Mouse (Mus musculus) monocyte, adult 5-6 weeks (primary cell): Measurements from ENCODE around the gene Ctnnd2. TPM values are rescaled to one million over a fixed set of nuclear protein-coding genes. Genes with fewer than 3 reads are reported as not detected.

Source experiments
- ATAC-seq: fragments of 153-309, 156-312 bp; replicated peaks from 2 replicates; pipeline ENCODE4 v1.8.0; 2017; ENCODE audit warnings: mild to moderate bottlenecking; ENCODE audit not compliant: low TSS enrichment, insufficient number of reproducible peaks, severe bottlenecking, poor library complexity, low FRiP score
- total RNA-seq: library from RNA; stranded (forward); fragments of 200-1000, 200-491, 200-594 nt; gene quantifications from 3 replicates; pipeline ENCODE4 v1.2.3, GENCODE M21; 2017

Ctnnd2 gene
- total RNA-seq, 1 experiment from 2014 or later = not detected

DNA sequence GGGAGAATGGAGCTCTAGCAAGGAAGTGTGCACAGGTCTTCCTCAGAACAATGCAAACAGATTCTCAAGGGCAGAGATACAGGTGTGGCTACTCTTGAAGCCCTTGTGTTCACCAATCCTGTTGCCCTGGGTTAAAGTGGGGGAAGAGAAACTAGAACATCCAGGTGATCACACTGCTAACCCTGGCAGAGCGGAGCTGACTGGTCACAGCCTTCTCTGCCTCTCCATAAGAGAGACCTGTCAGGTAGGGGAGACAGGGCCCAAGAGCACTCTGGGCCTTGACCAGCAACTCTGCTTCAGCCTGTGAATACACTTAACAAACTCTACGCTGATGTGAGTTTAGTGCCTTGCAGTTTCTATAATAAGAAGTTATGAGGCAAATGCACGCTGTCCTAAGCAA is 820.5 kb downstream of the Ctnnd2 start:
- ATAC-seq = no peak

DNA sequence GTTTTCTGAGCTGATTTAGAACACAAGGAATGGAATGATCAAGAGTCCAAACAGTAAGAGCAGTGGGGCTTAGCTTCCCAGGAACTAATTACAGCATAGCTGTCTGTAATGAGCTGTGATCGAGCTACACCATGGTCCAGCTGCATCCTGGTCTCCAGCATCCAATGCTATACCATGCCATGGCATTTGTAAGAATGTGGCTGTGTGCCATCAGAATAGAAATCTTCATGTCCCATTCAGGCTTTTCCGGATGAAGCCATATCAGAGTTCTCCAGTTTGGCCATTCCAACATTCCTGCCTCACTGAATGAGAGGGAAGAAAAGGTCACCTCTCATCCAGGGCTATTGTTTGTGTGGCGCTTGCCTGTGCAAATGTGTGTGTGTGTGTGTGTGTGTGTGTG is 823.0 kb downstream of the Ctnnd2 start:
- ATAC-seq = no peak

DNA sequence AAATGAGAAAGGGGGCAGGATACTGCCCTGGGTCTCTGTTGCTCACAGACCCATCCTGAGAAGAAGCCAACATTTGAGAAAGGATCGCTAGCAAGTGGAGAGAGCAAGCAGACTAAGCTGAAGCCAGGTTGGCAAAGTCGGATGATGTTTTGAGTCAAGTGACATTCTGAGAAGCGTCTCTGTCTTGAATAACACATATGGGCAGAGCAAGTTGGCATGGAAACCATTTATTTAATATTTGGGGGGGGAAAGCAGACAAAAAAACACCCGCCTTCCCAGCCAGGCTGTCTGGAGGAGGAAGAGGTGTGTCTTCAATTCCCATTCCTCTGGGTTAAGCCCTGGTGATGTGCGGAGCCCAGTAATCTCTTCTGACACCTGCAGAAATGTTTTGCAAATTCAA is 832.1 kb downstream of the Ctnnd2 start:
- no peak for ATAC-seq

DNA sequence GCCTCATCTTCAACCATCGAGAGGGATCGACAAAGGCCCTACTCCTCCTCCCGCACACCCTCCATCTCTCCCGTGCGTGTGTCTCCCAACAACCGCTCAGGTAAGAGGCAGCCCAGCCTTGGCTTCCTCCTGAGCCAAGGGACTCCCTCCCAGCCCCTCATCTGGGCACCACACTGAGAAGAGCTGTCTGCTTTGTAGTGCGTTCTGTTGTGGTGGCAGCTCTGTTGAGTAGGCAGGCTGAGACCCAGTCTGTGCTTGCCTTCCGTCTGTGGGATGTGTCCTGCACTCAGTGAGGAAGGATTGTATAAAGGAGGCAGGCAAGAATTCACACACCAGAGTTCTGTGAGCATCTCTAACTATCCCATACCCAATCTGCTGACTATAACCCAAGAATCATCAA is 832.6 kb downstream of the Ctnnd2 start:
- ATAC-seq = no peak

DNA sequence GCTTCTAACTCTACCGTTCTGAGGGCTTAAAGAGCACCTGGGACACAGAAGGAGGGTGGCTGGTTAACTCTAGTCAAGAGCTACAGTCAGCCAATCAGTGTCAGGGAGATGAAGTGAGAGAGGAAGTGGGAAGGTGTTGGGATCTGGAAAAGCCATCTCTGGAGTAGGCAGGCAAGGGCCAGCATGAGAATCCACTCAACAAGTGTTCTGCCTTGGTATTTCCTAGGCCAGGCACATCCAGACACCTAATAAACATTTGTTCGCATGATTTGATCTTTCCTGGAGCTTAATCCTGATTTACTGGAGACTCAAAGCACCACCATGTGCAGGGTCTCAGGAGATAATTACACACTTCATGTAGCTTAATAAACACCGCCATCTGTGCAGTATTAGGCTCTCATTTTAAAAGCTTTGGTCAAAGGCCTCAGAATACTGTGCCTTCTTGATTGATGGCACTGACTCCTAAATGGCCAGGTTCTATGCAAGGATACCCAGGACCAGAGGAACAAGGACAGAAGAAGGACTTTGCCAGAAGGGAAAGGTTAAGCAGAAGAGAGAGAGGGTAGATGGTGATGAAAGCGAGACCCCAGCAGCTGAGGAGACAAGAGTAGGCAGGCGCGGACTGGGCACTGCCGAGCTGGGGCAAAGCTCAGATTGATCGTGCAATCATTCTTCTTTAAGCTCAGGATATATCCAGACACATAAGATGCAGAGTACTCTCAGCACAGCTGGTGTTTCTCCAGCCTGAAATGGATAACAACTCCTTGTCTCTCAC is 833.8 kb downstream of the Ctnnd2 start:
- no peak for ATAC-seq

DNA sequence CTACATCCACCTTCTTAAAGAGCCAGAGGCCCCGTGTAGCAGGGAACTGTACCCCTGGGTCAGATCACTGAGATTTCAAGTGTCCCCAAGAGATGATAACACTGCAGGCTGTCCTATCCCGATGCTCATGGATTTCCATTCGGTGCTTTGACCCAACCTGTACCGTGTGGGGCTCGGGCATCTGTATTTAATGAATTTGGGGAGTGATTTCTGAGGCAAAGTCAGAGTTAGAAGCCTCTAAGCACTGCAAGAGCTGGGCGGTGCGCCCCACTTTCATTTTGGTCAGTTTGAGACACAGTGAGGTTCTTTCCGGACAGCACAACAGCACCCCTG is 834.4 kb downstream of the Ctnnd2 start:
- ATAC-seq = no peak

DNA sequence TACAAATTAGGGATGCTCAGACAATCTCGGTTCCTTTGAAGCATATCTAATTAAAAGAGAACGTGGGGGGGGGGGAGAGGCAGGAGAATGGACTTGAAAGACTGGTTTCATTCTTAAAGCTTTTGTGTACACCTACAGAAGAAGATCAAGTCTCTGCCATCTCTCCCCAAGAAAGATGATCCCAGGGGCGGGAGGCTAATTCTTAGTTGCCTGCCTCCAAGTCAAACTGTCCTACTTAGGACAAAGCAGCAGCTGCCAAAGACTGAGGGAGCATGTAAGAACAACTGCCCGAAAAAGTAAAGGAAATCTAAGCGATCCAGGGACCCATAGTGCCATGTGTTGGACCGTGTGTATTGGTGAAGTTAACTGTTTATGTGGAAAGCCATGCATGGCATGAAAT is 836.2 kb downstream of the Ctnnd2 start:
- no peak for ATAC-seq

DNA sequence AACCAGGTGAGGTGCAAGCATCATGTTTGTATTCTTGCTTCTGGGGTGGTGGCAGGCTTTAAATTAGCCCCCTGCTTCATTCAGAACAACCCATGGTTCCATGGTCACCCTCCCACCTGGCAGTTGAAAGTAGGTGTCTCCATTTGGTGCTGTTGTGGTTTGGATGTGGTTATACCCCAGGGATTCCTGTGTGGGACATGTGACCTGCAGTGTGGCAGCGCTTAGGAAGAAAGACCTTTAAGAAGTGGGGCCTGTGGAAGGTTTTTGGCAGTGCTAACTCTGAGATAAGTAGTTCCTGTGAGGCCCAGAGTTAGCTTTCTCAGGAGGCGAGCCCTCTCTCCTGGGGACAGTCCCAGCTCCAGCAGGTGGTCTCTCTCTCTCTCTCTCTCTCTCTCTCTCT is 848.4 kb downstream of the Ctnnd2 start:
- no peak for ATAC-seq

DNA sequence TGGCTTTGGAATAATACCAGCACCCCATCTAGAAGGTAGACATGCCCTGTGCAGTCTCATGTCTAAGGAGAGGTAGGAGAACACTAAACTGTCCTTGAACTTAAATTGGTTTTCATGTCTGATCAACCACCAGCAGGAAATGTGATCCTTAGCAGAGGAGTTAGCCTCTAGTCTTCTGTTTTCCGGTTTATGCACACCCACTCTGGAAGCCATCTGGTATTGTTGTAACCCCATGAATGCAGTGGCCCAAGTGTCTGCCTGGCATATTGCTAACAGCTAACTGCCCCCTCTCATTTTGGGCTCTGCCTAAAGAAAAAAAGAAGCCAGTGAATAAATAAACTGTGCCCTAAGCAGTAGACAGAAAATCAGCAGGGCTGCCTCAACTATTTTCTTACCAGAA is 849.6 kb downstream of the Ctnnd2 start:
- ATAC-seq = no peak

DNA sequence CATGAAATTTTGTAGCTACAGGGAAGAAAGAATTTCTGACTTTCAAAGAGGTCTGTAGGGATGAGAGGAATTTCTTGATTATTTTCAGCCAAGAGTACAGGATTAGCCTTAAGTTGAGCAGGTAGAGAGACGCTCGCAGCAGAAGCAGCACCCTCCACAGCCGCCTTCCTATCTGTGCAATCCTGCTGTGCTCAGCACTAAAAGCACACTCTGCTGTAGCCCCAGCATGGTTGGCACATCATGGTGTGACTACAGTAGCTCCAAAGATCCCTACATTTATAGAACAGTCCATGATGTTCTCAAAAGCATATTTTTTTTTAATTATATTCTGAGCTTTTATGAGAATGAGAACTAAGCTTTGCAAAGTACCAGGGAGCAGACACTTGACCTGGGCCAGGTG is 850.1 kb downstream of the Ctnnd2 start:
- no peak for ATAC-seq

DNA sequence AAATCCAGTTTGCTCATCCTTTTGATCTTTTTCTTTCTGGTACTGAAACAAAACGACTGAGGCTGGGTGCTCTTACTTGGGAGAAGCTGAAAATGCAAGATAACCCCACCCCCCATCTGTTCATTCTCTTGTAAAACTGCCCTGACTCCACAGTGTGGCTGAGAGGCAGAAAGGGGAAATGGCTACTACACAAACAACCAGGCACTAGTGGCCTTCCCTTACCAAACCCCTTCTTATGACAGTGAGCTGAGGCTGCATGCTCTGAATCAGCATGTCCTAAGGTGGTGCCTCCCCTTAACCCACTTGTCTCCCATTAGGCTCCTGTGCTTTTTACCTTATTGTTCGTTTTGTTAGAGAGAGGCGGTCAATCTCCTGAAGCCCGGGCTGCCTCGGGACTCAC is 851.4 kb downstream of the Ctnnd2 start:
- no peak for ATAC-seq

DNA sequence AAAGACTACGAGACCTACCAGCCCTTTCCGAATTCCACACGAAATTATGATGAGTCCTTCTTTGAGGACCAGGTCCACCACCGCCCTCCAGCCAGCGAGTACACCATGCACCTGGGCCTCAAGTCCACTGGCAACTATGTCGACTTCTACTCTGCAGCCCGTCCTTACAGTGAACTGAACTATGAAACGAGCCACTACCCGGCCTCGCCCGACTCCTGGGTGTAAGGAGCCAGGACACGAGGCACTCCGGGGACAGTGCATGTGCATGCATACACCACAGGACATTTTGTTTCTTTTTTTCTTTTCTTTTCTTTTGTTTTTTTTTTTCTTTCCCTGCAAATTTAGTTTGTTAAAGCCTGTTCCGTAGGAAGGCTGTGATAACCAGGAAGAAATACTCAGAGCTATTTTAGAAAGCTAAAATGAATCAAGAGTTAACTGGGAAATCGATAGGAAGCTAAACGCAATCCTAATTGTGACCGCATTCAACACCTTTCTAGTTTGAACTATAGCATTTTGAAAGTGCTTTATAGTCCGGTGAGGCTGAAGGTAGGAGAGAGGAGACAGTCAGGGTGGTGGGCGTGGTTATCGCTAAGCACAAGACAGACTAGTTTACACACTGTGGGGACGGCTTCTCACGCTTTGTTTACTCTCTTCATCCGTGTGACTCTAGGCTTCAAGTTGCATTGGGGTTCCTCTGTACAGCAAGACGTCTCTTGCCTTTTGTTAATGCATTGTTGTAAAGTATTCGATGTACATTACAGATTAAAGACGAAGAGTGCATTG is 855.2 kb downstream of the Ctnnd2 start:
- ATAC-seq = no peak

DNA sequence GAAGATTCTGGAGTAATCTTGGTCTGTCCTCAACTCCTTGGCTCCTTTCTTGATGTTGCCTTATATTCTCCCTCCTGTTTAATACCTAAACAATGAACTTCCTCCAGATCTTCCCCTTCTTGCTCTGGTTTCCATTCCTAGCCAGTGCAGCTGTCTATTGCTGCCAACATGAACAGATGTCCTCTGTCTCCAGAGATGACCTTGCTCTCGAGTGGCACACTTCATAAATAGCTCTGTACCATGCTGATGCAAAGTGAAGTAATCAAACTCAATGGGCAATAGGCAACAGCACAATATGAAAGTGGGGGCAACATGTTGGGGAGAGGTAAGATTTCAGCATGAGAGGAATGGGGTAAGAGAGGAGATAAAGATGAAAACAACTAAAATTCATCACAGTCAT is 872.6 kb downstream of the Ctnnd2 start:
- ATAC-seq = no peak

DNA sequence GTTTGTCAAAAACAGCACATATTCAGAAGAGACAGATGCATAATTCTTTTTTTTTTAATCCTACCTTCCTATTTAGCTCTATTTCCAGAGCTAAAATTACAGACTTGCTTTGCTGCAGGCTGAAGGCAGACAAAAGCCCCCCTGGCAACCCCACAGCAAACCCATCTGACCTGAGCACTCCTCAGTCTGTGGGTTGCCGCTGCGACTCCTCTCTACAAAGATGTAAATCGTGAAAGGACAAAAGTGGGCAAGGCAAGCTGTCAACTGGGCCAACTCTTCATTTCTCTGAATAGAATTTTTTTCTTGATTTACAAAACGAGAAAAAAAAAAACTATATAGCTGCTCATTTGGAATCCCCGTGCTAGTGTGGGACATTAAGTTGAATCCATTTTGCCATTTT is 879.1 kb downstream of the Ctnnd2 start:
- no peak for ATAC-seq

DNA sequence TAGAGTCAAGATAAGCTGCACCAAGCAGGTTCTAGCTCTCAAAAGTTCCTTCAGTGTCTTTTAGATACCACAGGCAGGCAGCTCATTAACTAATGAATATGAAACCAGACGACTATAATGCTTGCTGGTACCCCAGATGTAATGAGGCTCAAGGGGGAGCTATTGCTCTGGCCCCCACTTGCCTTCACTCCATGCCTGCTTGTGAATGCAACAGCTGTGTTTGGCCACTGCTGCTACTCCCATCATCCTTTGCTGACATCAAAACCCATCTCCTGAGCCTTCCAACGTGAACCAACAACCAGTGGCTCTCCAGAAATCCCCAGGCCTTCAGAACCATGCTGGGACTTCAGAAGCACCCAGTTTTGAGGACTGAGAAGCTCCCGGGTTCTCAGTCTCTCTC is 883.8 kb downstream of the Ctnnd2 start:
- ATAC-seq = no peak

DNA sequence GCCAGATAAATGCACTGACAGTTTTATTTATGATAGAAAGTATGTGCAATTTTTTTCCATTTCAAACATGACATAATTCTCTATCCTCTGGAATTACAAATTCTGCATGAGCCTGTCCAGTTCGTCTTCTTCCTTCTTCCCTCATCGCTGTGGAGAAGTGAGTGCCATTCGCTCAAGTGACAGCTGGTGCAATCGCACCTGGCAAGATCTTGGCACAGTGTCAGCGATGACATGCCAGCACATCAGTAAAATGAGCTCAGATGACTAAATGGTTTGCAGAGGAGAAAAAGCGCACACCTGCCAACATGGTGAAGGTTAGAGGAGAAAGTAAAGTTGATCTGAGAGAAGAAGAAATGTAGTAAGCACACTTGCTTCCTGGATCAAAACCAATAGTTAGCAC is 885.9 kb downstream of the Ctnnd2 start:
- ATAC-seq = no peak

DNA sequence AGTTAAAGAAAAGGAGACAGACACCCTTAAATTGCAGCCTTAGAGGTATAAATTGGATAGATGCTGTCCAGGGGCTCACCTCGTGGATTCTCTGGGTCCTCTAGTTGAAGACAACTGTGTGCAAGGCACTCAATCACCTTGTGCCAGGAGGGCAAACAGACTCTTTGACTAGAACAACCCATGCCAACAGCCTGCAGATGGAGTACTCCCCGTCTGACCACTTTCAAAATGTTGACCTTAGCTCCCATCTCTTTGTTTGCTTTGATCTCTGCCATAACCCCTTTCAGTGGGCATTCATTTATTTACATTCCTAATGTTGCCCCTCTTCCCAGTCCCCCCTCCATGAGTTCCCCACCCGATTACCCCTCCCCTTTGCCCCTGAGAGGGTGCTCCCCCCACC is 891.3 kb downstream of the Ctnnd2 start:
- ATAC-seq = no peak

DNA sequence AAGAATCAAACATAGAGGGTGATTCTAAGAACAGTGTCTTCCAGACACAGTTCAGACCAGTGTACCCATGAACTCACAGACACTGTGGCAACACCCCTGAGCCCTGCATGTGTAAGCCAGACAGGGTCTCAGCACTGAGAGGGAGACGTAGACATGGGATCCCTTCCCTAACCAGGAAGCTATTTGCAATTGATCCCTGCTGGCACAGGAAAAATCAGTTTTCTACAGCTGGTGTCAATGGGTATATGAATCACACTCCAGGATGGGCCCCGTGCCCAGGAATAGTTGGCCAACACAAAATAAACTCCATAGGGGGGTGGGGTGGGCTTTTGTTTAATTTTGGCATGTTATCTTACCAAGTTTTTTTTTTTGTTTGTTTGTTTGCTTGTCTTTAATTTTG is 895.7 kb downstream of the Ctnnd2 start:
- no peak for ATAC-seq

DNA sequence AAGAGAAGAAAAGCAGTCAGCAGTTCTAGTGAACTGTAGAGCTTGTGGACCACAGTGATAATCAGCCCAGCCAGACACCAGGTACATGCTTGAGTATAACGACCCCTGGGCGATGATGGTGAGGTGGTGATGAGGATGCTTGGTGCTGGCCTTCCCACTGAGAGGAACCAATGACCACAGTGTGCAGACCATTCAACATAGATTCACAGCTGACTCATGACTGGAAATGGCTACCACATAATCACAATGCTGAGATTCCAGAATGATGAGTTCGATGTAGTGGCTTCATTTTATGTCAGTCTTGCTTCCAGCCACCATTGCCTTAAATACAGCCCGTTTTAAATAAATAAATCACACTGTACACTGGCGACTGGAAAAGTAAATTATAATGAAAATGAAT is 897.9 kb downstream of the Ctnnd2 start:
- no peak for ATAC-seq
